Comparison of ENCODE assay signal across 25 mouse cellular contexts in the genomic region with DNA sequence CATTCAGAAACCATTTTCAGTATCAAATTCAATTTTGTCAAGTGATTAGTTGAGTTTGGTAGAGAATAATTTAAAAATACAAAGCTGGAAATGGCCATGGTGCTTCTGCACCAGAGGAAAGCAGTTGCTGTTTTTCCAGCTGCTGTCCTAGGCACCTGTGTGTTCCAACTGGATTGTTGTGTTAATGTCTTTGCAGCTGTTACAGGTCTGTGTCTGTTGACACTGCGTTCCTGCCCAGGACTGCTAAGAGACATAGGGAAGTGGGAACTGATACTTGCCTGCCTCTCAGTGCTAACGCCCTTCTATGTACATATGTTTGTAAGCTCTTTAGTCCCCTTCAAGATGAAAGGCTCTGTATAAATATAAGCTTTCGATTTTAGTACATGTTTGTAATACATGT.
DNase-seq lines count a peak whose midpoint lies in the region; ATAC-seq and TF ChIP-seq lines count a peak whose summit lies in the region.
"Had no signal": no experiment of that assay in that cellular context is flagged by ENCODE, and none has a peak within 500 bp of the region (broad histone marks: within the 10 kb centered on the region; RNA-seq: fewer than 3 reads in every experiment).

No protein-coding gene starts in this region.

- no peak overlapping the region for H3K4me2 ChIP-seq in hindbrain, embryonic 13.5 days
- H3K4me2 ChIP-seq in hindbrain, postnatal 0 days (ENCODE audit: low read depth, low read length) = no peak overlapping the region
- no peak overlapping the region for H3K4me2 ChIP-seq in neural tube, embryonic 13.5 days
- no peak overlapping the region for H3K4me2 ChIP-seq in neural tube, embryonic 15.5 days
- no peak overlapping the region for H3K4me2 ChIP-seq in stomach, embryonic 16.5 days (ENCODE audit: low read depth, low read length)
- H3K4me2 ChIP-seq: heart, embryonic 13.5 days; midbrain, embryonic 12.5 days; neural tube, embryonic 12.5 days had no signal

- no peaks in the 10 kb centered on the region for H3K27me3 ChIP-seq in hindbrain, embryonic 13.5 days
- H3K27me3 ChIP-seq in hindbrain, postnatal 0 days (ENCODE audit: insufficient read depth, low read length) = no peaks in the 10 kb centered on the region
- H3K27me3 ChIP-seq in neural tube, embryonic 13.5 days = no peaks in the 10 kb centered on the region
- no peaks in the 10 kb centered on the region for H3K27me3 ChIP-seq in neural tube, embryonic 15.5 days (replicated peaks)
- no peaks in the 10 kb centered on the region for H3K27me3 ChIP-seq in stomach, embryonic 16.5 days (ENCODE audit: control insufficient read depth, insufficient read depth, low read length)
- H3K27me3 ChIP-seq: heart, embryonic 13.5 days; midbrain, embryonic 12.5 days; neural tube, embryonic 12.5 days had no signal

- peaks cover 7% of the 10 kb centered on the region; the same call in 1 of the 2 replicates for H3K4me1 ChIP-seq in hindbrain, embryonic 13.5 days (replicated peaks)
- H3K4me1 ChIP-seq in hindbrain, postnatal 0 days (ENCODE audit: insufficient read depth, low read length) = no peaks in the 10 kb centered on the region
- peaks cover 11% of the 10 kb centered on the region; the same call in 1 of the 2 replicates for H3K4me1 ChIP-seq in neural tube, embryonic 13.5 days (replicated peaks)
- no peaks in the 10 kb centered on the region for H3K4me1 ChIP-seq in neural tube, embryonic 15.5 days
- no peaks in the 10 kb centered on the region for H3K4me1 ChIP-seq in stomach, embryonic 16.5 days (ENCODE audit: control insufficient read depth, insufficient read depth, low read length)
- H3K4me1 ChIP-seq: forebrain, embryonic 10.5 days; heart, embryonic 13.5 days; midbrain, embryonic 12.5 days; neural tube, embryonic 12.5 days had no signal

- no peak for DNase-seq in hindbrain, postnatal 0 days (ENCODE audit: low spot score)
- DNase-seq in MEL-GATA-1-ER (ENCODE audit: extremely low read depth, low read depth) = peak; percentile 49
- no peak for DNase-seq in adrenal gland, postnatal 4 days (ENCODE audit: low spot score in 2 of 2)
- no peak for DNase-seq in lung, postnatal 36 days
- DNase-seq: adrenal gland, postnatal 25 days; cerebellum, adult 11 months; cerebellum, adult 9-11 months; gastrocnemius, postnatal 14 days; heart, adult 18-20 months; heart, postnatal 14 days; kidney, postnatal 4 days; layer of hippocampus, adult 9-11 months; right cerebral cortex, adult 18-20 months; right cerebral cortex, postnatal 4 days; thymus, postnatal 25 days had no signal

- no peaks in the 10 kb centered on the region for H3K36me3 ChIP-seq in hindbrain, embryonic 13.5 days
- no peaks in the 10 kb centered on the region for H3K36me3 ChIP-seq in hindbrain, postnatal 0 days (ENCODE audit: insufficient read depth, low read length)
- H3K36me3 ChIP-seq in neural tube, embryonic 13.5 days = no peaks in the 10 kb centered on the region
- H3K36me3 ChIP-seq in neural tube, embryonic 15.5 days = no peaks in the 10 kb centered on the region
- H3K36me3 ChIP-seq in stomach, embryonic 16.5 days (ENCODE audit: control insufficient read depth, insufficient read depth, low read length) = no peaks in the 10 kb centered on the region
- H3K36me3 ChIP-seq: midbrain, embryonic 12.5 days; neural tube, embryonic 12.5 days had no signal

- 89% methylated on average over 3 of the region's 3 CpGs for WGBS in hindbrain, embryonic 13.5 days
- 85% methylated on average over 3 of the region's 3 CpGs for WGBS in hindbrain, postnatal 0 days
- WGBS in neural tube, embryonic 13.5 days = 82% methylated on average over 3 of the region's 3 CpGs
- 84% methylated on average over 3 of the region's 3 CpGs for WGBS in neural tube, embryonic 15.5 days
- WGBS in stomach, embryonic 16.5 days = 56% methylated on average over 3 of the region's 3 CpGs

- no peak for TF ChIP-seq CTCF in hindbrain, postnatal 0 days (IDR thresholded peaks at IDR 0.05; ENCODE audit: low read depth)

- peak overlapping the region; percentile 23; the same call in 1 of the 2 replicates for H3K27ac ChIP-seq in hindbrain, embryonic 13.5 days
- no peak overlapping the region for H3K27ac ChIP-seq in hindbrain, postnatal 0 days
- 0 out of 2 replicates have a peak overlapping the region, but pooled peaks have one; percentile 38 for H3K27ac ChIP-seq in neural tube, embryonic 13.5 days (replicated peaks)
- no peak overlapping the region for H3K27ac ChIP-seq in neural tube, embryonic 15.5 days (replicated peaks)
- H3K27ac ChIP-seq in stomach, embryonic 16.5 days (ENCODE audit: low read length) = no peak overlapping the region
- H3K27ac ChIP-seq: forebrain, embryonic 10.5 days; heart, embryonic 13.5 days; neural tube, embryonic 12.5 days had no signal

- no peaks in the 10 kb centered on the region for H3K9me3 ChIP-seq in hindbrain, embryonic 13.5 days
- H3K9me3 ChIP-seq in hindbrain, postnatal 0 days (ENCODE audit: low read length) = no peaks in the 10 kb centered on the region
- no peaks in the 10 kb centered on the region for H3K9me3 ChIP-seq in neural tube, embryonic 13.5 days
- no peaks in the 10 kb centered on the region for H3K9me3 ChIP-seq in neural tube, embryonic 15.5 days (replicated peaks)
- H3K9me3 ChIP-seq in stomach, embryonic 16.5 days (replicated peaks; ENCODE audit: control insufficient read depth, low read length) = no peaks in the 10 kb centered on the region
- H3K9me3 ChIP-seq: forebrain, embryonic 10.5 days; heart, embryonic 13.5 days; midbrain, embryonic 12.5 days; neural tube, embryonic 12.5 days had no signal

- no peak overlapping the region for H3K4me3 ChIP-seq in hindbrain, embryonic 13.5 days
- H3K4me3 ChIP-seq in hindbrain, postnatal 0 days (ENCODE audit: low read length) = no peak overlapping the region
- H3K4me3 ChIP-seq in neural tube, embryonic 13.5 days = no peak overlapping the region
- no peak overlapping the region for H3K4me3 ChIP-seq in neural tube, embryonic 15.5 days (replicated peaks)
- H3K4me3 ChIP-seq in stomach, embryonic 16.5 days (replicated peaks; ENCODE audit: low read length) = no peak overlapping the region
- H3K4me3 ChIP-seq: forebrain, embryonic 10.5 days; heart, embryonic 13.5 days; midbrain, embryonic 12.5 days; neural tube, embryonic 12.5 days had no signal

- H3K9ac ChIP-seq in hindbrain, embryonic 13.5 days = no peak overlapping the region
- H3K9ac ChIP-seq in hindbrain, postnatal 0 days (replicated peaks; ENCODE audit: low read length) = no peak overlapping the region
- no peak overlapping the region for H3K9ac ChIP-seq in neural tube, embryonic 13.5 days
- H3K9ac ChIP-seq in neural tube, embryonic 15.5 days (replicated peaks) = no peak overlapping the region
- no peak overlapping the region for H3K9ac ChIP-seq in stomach, embryonic 16.5 days (ENCODE audit: low read length)
- H3K9ac ChIP-seq: heart, embryonic 13.5 days; midbrain, embryonic 12.5 days; neural tube, embryonic 12.5 days had no signal

- ATAC-seq in hindbrain, embryonic 13.5 days (ENCODE audit: low FRiP score) = no peak
- no peak for ATAC-seq in hindbrain, postnatal 0 days
- no peak for ATAC-seq in neural tube, embryonic 13.5 days (ENCODE audit: low read depth)
- ATAC-seq in neural tube, embryonic 15.5 days (ENCODE audit: low FRiP score) = no peak
- peak; percentile 21; the same call in 1 of the 2 replicates for ATAC-seq in stomach, embryonic 16.5 days (ENCODE audit: insufficient read depth, low FRiP score)
- ATAC-seq: forebrain, embryonic 16.5 days; lung, postnatal 0 days had no signal

Comparison
In these comparisons a context has a peak if more than half of its experiments do, and no peak if none do; other contexts are left out.
1. H3K27ac ChIP-seq: peak in hindbrain, embryonic 13.5 days (single experiment) and neural tube, embryonic 13.5 days (single experiment); none in hindbrain, postnatal 0 days (single experiment), neural tube, embryonic 15.5 days (single experiment) and stomach, embryonic 16.5 days (single experiment).